Comparison of ENCODE assay signal across 8 mouse cellular contexts in the genomic region with DNA sequence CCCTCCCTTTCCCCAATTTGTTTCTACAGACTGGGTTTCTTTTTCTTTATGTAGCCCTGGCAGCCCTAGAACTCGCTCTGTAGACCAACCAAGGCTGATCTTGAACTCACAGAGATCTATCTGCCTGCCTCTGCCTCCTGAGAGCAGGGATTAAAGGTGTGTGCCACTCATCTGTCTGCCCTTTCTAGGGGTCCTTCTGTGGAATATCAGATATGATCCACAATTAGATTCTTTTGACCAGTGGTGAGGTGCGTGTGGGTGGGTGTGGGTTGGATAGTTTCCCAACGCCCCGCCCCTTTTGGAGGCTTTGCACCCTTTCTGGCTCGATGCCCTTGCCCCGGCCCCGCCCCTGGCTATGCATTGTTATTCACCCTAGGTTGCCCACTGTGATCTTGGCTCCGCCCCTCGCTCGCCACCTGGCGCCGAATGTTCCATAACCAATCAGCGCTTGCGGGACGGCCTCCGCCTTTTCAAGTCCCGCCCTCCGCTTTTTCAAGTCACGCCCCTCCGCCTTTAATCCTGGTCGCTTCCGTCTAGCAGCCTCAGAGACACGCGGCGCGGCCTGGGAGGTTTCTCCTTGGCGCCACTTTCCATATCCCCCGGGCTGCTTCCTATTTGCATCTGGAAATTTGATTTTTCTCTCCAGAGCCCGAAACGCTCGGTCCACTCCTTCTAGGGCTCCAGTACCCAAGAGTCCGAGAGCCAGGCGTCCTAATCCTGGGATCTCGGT. TPM values are rescaled to one million over a fixed set of nuclear protein-coding genes. Genes with fewer than 3 reads are reported as not detected.
A peak's percentile ranks its signal among the peaks of the same experiment; 100 is the strongest.
DNase-seq lines count a peak whose midpoint lies in the region; ATAC-seq and TF ChIP-seq lines count a peak whose summit lies in the region.

A gene (plus strand): TSS at position 516 of the 730 bp plus-strand sequence.

- TF ChIP-seq POLR2A in embryonic fibroblast, embryonic 13.5 days (IDR thresholded peaks at IDR 0.05; ENCODE audit: low read depth, low read length) = peak; percentile 99

- peak within 1 kb of the TSS; percentile 99 for H3K4me2 ChIP-seq in kidney, embryonic 15.5 days

- no peak for TF ChIP-seq CTCF in embryonic fibroblast, embryonic 13.5 days (IDR thresholded peaks at IDR 0.05; ENCODE audit: borderline replicate concordance, insufficient read depth, low read length)

- no peaks in the 10 kb centered on the region for H3K27me3 ChIP-seq in heart, embryonic 10.5 days (ENCODE audit: insufficient read depth, poor library complexity, severe bottlenecking)
- no peaks in the 10 kb centered on the region for H3K27me3 ChIP-seq in kidney, embryonic 15.5 days

- peak within 1 kb of the TSS; percentile 74 for H3K9ac ChIP-seq in kidney, embryonic 15.5 days

- H3K36me3 ChIP-seq in heart, embryonic 10.5 days = peaks cover under 1% of the 10 kb centered on the region; the same call in 1 of the 2 replicates
- no peaks in the 10 kb centered on the region for H3K36me3 ChIP-seq in kidney, embryonic 15.5 days

- WGBS in heart, embryonic 10.5 days = 3% methylated on average over 34 of the region's 34 CpGs
- 3% methylated on average over 34 of the region's 34 CpGs for WGBS in kidney, embryonic 15.5 days

- H3K27ac ChIP-seq in embryonic fibroblast, embryonic 13.5 days (ENCODE audit: insufficient read depth, low read length) = no peak within 1 kb of the TSS
- peak within 1 kb of the TSS; percentile 90 for H3K27ac ChIP-seq in heart, embryonic 10.5 days
- H3K27ac ChIP-seq in kidney, embryonic 15.5 days = peak within 1 kb of the TSS; percentile 85

- DNase-seq in 416B (ENCODE audit: low read depth) (peak; percentile 99), liver (peak; percentile 98)
- DNase-seq in adrenal gland, postnatal 4 days (ENCODE audit: low spot score in 2 of 2) = peak; percentile 75 to 80
- DNase-seq in heart, embryonic 10.5 days (ENCODE audit: low spot score) = peak; percentile 98
- peak; percentile 97 to 98 for DNase-seq in spleen, postnatal 4 days (ENCODE audit: low spot score in 2 of 2)

- H3K9me3 ChIP-seq in heart, embryonic 10.5 days = no peaks in the 10 kb centered on the region
- H3K9me3 ChIP-seq in kidney, embryonic 15.5 days (replicated peaks) = no peaks in the 10 kb centered on the region

- peak within 1 kb of the TSS; percentile 70 for H3K4me3 ChIP-seq in embryonic fibroblast, embryonic 13.5 days (ENCODE audit: insufficient read depth, low read length)
- H3K4me3 ChIP-seq in heart, embryonic 10.5 days = peak within 1 kb of the TSS; percentile 82
- H3K4me3 ChIP-seq in kidney, embryonic 15.5 days (replicated peaks) = peak within 1 kb of the TSS; percentile 76

- no peaks in the 10 kb centered on the region for H3K4me1 ChIP-seq in embryonic fibroblast, embryonic 13.5 days (ENCODE audit: control insufficient read depth, insufficient read depth, low read length)
- peaks cover 43% of the 10 kb centered on the region for H3K4me1 ChIP-seq in heart, embryonic 10.5 days
- H3K4me1 ChIP-seq in kidney, embryonic 15.5 days = peaks cover 47% of the 10 kb centered on the region

- peak; percentile 79 for ATAC-seq in kidney, embryonic 15.5 days (replicated peaks; ENCODE audit: low FRiP score)
- peak; percentile 84 for ATAC-seq in monocyte, adult 5-6 weeks (replicated peaks; ENCODE audit: insufficient number of reproducible peaks, low FRiP score, low TSS enrichment, poor library complexity, severe bottlenecking)

RNA-seq across cellular contexts. Expression of the gene that starts here (rescaled TPM):
- total RNA-seq in adrenal gland, postnatal 4 days (2021) = 10 to 100 TPM; 60.8 to 61.0 TPM
- 47.9 and 74.5 TPM in 2 replicates for polyA plus RNA-seq in embryonic fibroblast, embryonic 13.5 days (2011; ENCODE audit: insufficient read length, low read depth, missing spikeins)
- polyA plus RNA-seq in heart, embryonic 10.5 days (2016; fragmentation: Nextera tagmentation; extraction: Ambion mirVana) = 47.0 TPM in 2 replicates
- 46.9 and 48.6 TPM in 2 replicates for polyA plus RNA-seq in kidney, embryonic 15.5 days (2015; fragmentation: Nextera tagmentation; extraction: Ambion mirVana)
- 40.9 to 71.2 TPM (median 56.6 TPM) in 3 replicates for total RNA-seq in monocyte, adult 5-6 weeks (2017)
